Mouse (Mus musculus): ENCODE measurements around the gene Nfasc.

Gene Nfasc

GRCm38 (mm10) chr1:132541824-132542599, 199.6 kb downstream of the Nfasc start:
- in situ Hi-C loops (cut with MboI, MseI), result no loop called here

- in situ Hi-C loops (cut with MboI, MseI), result no loop called here
Measured at GRCm38 (mm10) chr1:132541171-132541823, 200.3 kb downstream of the Nfasc start.

DNA sequence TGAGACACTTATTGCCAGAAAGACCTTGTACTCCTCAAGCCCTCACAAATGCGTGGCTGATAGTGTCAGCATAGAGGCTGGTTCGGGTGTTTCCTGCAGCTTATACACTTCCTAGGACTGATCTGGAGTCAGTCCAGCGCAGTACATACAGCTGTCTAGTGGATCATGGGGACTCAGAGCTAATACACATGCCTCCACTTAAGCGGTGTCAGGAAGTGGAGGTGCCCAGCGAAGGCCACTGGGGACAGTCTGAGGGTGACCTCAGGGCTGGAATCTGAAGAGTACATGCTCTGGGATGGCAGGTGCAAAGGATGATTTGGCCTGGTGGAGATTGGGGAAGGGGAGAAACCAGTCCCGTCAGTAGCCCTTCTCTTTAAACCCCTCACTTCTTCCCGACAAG, 200.9 kb downstream of the Nfasc start:
- in situ Hi-C loops (cut with MboI, MseI), result no loop called here

DNA sequence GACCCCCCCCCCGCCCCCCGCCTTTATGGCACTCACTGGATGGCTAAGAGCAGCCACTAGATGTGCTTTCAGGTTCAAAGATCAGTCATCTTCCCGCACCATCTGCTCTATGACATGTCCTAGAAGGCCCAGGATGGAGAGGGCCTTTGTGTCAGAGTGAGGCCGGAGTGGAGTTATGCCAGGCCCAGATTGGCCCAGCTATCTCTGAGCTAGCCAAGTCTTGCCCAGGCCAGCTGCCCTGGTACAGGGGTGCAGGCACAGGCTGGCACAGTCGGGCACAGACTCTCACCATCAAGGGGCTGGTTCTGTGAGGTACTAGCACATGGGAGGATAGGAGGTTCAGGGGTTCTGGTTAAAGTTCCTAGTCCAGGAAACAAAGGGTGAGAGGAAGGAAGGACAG, 203.9 kb downstream of the Nfasc start:
- in situ Hi-C loops (cut with MboI, MseI), result no loop called here

DNA sequence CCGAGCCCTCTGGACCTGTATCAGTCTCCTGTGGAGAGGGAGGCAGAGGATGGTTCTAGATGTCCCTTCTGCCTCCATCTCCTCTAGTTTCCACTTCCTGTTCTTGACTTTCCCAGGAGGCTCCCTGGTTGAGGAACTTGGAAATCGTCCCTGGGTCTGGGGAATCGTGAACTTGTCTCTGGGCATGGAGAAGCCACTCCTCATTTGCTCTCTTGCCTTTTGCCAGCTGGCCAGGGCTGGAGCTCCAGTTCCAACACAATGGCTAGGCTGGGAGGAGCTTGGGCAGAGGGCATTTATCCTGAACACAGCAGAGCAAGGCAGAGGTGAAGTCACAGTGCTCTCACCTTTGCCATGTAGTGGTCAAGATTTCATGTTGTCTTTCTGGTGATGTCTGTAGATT, 205.2 kb downstream of the Nfasc start:
- in situ Hi-C loops (cut with MboI, MseI), result no loop called here

DNA sequence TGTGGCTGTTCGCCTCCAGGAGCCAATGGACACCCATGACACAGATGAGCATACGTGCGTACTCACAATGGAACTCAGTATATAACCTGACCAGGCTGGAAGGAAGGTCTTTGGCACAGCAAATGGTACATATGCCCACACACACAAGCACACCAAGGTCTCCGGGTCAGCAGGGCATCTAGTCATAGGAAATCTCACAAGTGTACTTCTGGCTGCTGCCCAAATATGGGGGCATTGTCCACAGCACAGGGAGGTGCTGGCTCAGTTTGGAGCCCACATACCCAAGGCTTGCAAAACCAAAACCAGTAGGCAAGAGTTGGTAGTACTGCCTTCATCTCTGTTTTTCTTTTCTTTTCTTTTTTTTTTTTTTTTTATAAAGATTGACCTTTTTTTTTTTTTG, 206.1 kb downstream of the Nfasc start:
- in situ Hi-C loops (cut with MboI, MseI), result no loop called here

GRCm38 (mm10) chr1:132533840-132534239, 207.8 kb downstream of the Nfasc start:
- in situ Hi-C loops (cut with MboI, MseI), result no loop called here

GRCm38 (mm10) chr1:132532521-132532920, 209.1 kb downstream of the Nfasc start:
- in situ Hi-C loops (cut with MboI, MseI), result no loop called here

GRCm38 (mm10) chr1:132530631-132531191, 210.9 kb downstream of the Nfasc start:
- in situ Hi-C loops (cut with MboI, MseI), result no loop called here

DNA sequence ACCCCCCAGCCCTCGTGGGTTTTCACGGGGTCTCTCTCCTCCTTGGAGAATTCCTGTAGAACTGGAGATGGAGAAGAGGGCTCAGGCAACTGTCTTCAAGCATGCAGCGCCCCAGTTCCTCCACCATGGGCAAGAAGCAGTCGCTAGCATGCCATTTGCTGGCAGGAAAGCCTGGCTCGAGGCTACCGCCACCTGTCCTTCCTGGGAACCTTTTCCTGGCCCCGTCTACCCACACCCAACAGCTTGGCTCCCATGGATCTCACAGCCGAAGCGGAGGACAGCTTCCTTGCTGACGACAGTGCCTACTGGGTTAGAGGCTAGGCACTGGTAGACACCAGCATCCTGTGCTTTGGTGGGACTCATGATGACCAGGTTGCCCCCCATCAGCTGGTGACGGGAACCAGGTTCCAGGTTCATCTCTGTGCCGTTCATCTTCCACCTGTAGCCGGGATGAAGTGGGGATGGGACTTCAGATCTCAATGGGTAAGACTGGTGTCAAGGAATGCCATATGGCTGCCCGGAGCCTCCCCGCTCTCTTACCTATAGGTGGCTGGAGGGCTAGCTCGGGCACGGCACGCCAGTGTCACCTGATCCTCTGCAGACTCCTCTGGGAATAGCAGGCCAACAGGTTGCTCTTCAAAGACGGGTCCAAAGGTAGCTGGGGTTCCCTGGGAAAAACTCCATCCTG, 212.8 kb downstream of the Nfasc start:
- in situ Hi-C loops (cut with MboI, MseI), result loop anchor here (5.0 kb wide), 1 partner anchor 64 kb away; no protein-coding TSS in a partner anchor

DNA sequence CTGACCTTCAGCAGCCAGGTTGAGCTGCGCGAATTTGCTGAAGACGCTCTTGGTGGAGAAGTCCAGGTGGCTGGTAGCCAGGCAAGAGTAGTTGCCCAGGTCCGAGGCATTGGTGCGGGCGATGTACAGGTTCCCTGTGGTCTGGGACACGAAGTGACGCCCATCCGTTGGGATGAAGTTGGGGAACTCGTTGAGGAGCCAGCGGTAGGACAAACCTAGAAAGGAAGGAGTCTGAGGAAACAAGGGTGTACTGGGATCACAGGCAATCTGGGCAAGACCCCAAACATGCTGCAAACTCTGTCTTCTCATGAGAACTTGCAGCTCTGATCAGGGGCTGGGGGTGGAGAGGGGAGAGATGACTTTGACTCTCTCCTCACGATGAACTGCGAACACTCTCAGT, 213.5 kb downstream of the Nfasc start:
- in situ Hi-C loops (cut with MboI, MseI), result loop anchor here (5.0 kb wide), 1 partner anchor 64 kb away; no protein-coding TSS in a partner anchor

GRCm38 (mm10) chr1:132525832-132526231, 215.8 kb downstream of the Nfasc start:
- in situ Hi-C loops (cut with MboI, MseI), result loop anchor here (5.0 kb wide), 1 partner anchor 66 kb away; no protein-coding TSS in a partner anchor

DNA sequence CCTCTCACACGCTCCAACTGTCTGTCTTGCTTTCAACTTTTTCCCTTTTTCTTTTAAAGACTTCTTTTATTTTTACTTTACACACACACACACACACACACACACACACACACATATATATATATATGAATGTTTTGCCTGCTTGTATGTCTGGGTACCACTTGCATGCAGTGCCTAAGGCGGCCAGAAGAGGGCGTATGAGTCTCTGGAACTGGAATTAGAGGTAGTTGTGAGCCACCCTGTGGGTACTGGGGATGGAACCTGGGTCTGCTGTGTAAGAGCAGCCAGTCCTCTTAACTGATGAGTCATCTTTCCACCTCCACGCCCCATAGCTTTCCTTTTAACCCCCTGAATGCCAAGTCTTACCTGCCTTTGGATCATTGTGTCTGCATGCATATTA, 217.7 kb downstream of the Nfasc start:
- in situ Hi-C loops (cut with MboI, MseI), result no loop called here

DNA sequence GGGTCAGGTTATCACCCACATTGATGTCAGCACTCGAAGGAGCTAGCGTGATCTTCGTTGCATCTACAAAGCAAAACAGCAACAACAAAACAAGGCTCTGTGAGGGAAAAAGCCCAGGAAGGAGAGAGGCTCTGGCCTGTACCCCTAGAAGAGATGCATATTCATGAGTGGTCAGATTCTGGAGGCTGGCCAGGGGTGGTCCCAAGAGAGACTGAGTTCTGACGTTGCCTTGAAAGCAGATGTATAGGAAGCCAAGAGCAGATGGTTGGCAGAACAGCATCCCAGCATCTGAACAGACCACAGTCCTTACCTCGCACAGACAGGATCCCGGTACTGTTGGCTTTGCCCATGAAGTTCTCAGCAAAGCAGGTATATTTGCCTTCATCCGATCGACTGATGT, 218.5 kb downstream of the Nfasc start:
- in situ Hi-C loops (cut with MboI, MseI), result no loop called here

DNA sequence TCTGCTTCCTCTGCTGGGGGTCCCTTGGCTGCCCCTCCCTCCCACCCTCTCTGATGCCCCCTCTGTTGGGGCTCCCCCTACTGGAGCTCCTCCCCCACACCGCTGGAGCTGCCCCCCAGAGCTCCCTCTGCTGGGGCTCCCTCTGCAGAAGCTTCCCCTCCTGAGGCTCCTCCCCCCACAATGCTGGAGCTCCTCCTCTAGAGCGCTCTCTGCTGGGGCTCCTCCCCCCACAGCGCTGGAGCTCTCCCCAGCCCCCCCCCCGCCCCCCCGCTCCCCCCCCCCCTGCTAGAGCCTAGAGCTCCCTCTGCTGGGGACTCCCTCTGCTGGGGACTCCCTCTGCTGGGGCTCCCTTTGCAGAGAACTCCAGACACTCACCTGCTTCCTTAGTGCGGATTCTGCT, 220.8 kb downstream of the Nfasc start:
- in situ Hi-C loops (cut with MboI, MseI), result no loop called here

- in situ Hi-C loops (cut with MboI, MseI), result no loop called here
Measured at GRCm38 (mm10) chr1:132519734-132520133, 221.9 kb downstream of the Nfasc start.

GRCm38 (mm10) chr1:132518621-132519020, 223.0 kb downstream of the Nfasc start:
- in situ Hi-C loops (cut with MboI, MseI), result no loop called here

DNA sequence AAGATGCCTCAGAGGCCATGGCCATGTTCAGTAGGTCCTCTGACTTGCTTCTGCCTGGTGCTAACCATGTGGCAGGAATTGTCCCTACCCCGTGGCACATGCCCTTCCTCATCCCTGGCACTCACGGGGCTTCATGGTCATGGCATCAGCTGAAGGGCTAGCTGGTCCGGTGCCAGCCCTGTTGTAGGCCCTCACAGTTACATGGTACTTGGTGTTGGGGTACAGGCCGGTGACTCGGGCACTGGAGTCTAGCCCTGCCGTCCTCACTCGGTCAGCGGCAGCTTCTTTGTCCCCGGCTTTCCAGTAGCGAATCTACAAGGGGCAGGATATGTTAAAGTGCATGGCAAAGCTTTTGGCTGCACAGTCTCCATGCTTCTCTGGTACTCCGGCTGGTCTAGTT, 224.8 kb downstream of the Nfasc start:
- in situ Hi-C loops (cut with MboI, MseI), result no loop called here

DNA sequence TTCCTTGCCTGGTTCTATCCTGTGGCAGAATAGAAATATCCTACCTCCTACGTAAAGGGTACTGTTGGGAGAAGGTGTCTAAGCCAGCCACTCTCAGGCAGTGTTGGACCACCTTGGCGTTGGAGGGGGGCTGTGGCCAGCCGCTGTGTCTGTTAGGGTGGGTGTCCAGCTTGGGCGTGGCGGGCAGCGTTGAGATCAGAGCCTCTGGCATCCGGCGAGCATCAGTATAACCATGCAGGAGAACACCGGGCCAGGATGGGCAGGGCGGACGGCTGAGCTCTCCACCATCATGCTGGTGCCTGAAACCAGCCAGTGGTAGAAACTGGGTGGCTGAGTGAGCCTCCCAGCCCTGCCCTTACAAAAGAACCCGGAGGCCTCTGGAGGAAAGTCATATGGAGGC, 226.3 kb downstream of the Nfasc start:
- in situ Hi-C loops (cut with MboI, MseI), result no loop called here

Data from T-helper 2 cell (primary cell).